Mouse (Mus musculus): Measurements from ENCODE around the gene Efhd2. TPM values are rescaled to one million over a fixed set of nuclear protein-coding genes. Genes with fewer than 3 reads are reported as not detected.

The Efhd2 gene
- total and polyA plus RNA-seq, 2 experiments from 2014 or later, result 38.8 to 49.0 TPM

GRCm38 (mm10) chr4:141827401-141827800 lies 47.3 kb downstream of the Efhd2 start:
- no peak overlapping the region for H3K9ac ChIP-seq (replicated peaks; ENCODE audit: low read length, poor library complexity, severe bottlenecking)
- H3K9me3 ChIP-seq (ENCODE audit: low read length), result no peaks in the 10 kb centered on the region
- no peaks in the 10 kb centered on the region for H3K27me3 ChIP-seq (ENCODE audit: insufficient read depth, low read length)
- no peak for TF ChIP-seq CTCF (IDR thresholded peaks at IDR 0.05)
- DNase-seq (ENCODE audit: low spot score) (no peak), ATAC-seq (ENCODE audit: low FRiP score) (no peak)
- WGBS, result 95% methylated on average over 2 of the region's 2 CpGs
- H3K4me1 ChIP-seq (ENCODE audit: insufficient read depth, low read length), result no peaks in the 10 kb centered on the region
- no peaks in the 10 kb centered on the region for H3K36me3 ChIP-seq (ENCODE audit: insufficient read depth, low read length)
- H3K4me2 ChIP-seq (ENCODE audit: low read depth, low read length, poor library complexity, severe bottlenecking), result no peak overlapping the region
- H3K4me3 ChIP-seq (ENCODE audit: low read depth, low read length), result no peak overlapping the region
- H3K27ac ChIP-seq (ENCODE audit: low read depth, low read length), result no peak overlapping the region

GRCm38 (mm10) chr4:141826060-141826459 lies 48.7 kb downstream of the Efhd2 start, which contains the start of gene Cela2a:
Gene Cela2a (minus strand): TSS chr4:141826160.
- H3K4me1 ChIP-seq (ENCODE audit: insufficient read depth, low read length), result no peaks in the 10 kb centered on the region
- no peak for TF ChIP-seq CTCF (IDR thresholded peaks at IDR 0.05)
- no peak for DNase-seq (ENCODE audit: low spot score)
- no peak within 1 kb of the TSS for H3K4me2 ChIP-seq (ENCODE audit: low read depth, low read length, poor library complexity, severe bottlenecking)
- ATAC-seq (ENCODE audit: low FRiP score), result no peak
- no peak within 1 kb of the TSS for H3K4me3 ChIP-seq (ENCODE audit: low read depth, low read length)
- no peaks in the 10 kb centered on the region for H3K27me3 ChIP-seq (ENCODE audit: insufficient read depth, low read length)
- H3K36me3 ChIP-seq (ENCODE audit: insufficient read depth, low read length), result no peaks in the 10 kb centered on the region
- H3K27ac ChIP-seq (ENCODE audit: low read depth, low read length), result no peak within 1 kb of the TSS
- H3K9ac ChIP-seq (replicated peaks; ENCODE audit: low read length, poor library complexity, severe bottlenecking), result no peak within 1 kb of the TSS
- 51% methylated on average over 5 of the region's 5 CpGs for WGBS
- no peaks in the 10 kb centered on the region for H3K9me3 ChIP-seq (ENCODE audit: low read length)

GRCm38 (mm10) chr4:141822979-141823378 lies 51.7 kb downstream of the Efhd2 start:
- ATAC-seq (ENCODE audit: low FRiP score), result no peak
- no peak overlapping the region for H3K4me2 ChIP-seq (ENCODE audit: low read depth, low read length, poor library complexity, severe bottlenecking)
- no peaks in the 10 kb centered on the region for H3K9me3 ChIP-seq (ENCODE audit: low read length)
- H3K27me3 ChIP-seq (ENCODE audit: insufficient read depth, low read length), result no peaks in the 10 kb centered on the region
- no peak overlapping the region for H3K9ac ChIP-seq (replicated peaks; ENCODE audit: low read length, poor library complexity, severe bottlenecking)
- WGBS, result 71% methylated on average over 3 of the region's 3 CpGs
- H3K27ac ChIP-seq (ENCODE audit: low read depth, low read length), result no peak overlapping the region
- no peak for TF ChIP-seq CTCF (IDR thresholded peaks at IDR 0.05)
- no peak overlapping the region for H3K4me3 ChIP-seq (ENCODE audit: low read depth, low read length)
- H3K36me3 ChIP-seq (ENCODE audit: insufficient read depth, low read length), result no peaks in the 10 kb centered on the region
- DNase-seq (ENCODE audit: low spot score), result no peak
- H3K4me1 ChIP-seq (ENCODE audit: insufficient read depth, low read length), result no peaks in the 10 kb centered on the region

GRCm38 (mm10) chr4:141822089-141822488 lies 52.6 kb downstream of the Efhd2 start:
- H3K9ac ChIP-seq (replicated peaks; ENCODE audit: low read length, poor library complexity, severe bottlenecking), result no peak overlapping the region
- H3K36me3 ChIP-seq (ENCODE audit: insufficient read depth, low read length), result no peaks in the 10 kb centered on the region
- WGBS, result 82% methylated on average over 10 of the region's 10 CpGs
- no peaks in the 10 kb centered on the region for H3K9me3 ChIP-seq (ENCODE audit: low read length)
- no peaks in the 10 kb centered on the region for H3K4me1 ChIP-seq (ENCODE audit: insufficient read depth, low read length)
- no peaks in the 10 kb centered on the region for H3K27me3 ChIP-seq (ENCODE audit: insufficient read depth, low read length)
- no peak for ATAC-seq (ENCODE audit: low FRiP score)
- peak; percentile 30 for TF ChIP-seq CTCF (IDR thresholded peaks at IDR 0.05)
- no peak for DNase-seq (ENCODE audit: low spot score)
- H3K4me2 ChIP-seq (ENCODE audit: low read depth, low read length, poor library complexity, severe bottlenecking), result no peak overlapping the region
- H3K4me3 ChIP-seq (ENCODE audit: low read depth, low read length), result no peak overlapping the region
- H3K27ac ChIP-seq (ENCODE audit: low read depth, low read length), result no peak overlapping the region

DNA sequence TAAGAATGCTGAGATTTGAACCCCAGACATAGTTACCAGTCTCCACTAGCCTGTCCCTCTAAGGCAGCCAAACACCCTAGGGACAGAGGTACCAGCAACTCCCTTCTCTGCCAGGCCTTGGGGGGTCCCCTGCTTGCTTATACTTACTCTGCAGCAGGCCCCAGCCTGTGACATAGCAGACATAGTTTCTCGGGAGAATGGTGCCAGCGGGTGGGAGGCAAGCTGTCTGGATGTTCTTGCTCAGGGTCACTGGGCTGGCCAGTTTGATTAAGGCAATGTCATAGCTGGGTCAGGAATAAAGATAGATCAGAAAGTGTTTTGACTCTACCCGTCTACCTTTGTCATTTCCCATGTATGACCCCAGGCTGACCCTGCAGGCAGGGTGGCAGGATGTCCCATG lies 53.5 kb downstream of the Efhd2 start:
- WGBS, result 76% methylated on average over 3 of the region's 3 CpGs
- Histone ChIP-seq H3K9me3 (ENCODE audit: low read length) (no peaks in the 10 kb centered on the region), H3K4me1 (ENCODE audit: insufficient read depth, low read length) (no peaks in the 10 kb centered on the region), H3K4me3 (ENCODE audit: low read depth, low read length) (no peak overlapping the region), H3K27ac (ENCODE audit: low read depth, low read length) (no peak overlapping the region), H3K36me3 (ENCODE audit: insufficient read depth, low read length) (no peaks in the 10 kb centered on the region), H3K9ac (replicated peaks; ENCODE audit: low read length, poor library complexity, severe bottlenecking) (no peak overlapping the region), H3K27me3 (ENCODE audit: insufficient read depth, low read length) (no peaks in the 10 kb centered on the region), H3K4me2 (ENCODE audit: low read depth, low read length, poor library complexity, severe bottlenecking) (no peak overlapping the region)
- DNase-seq (ENCODE audit: low spot score) (no peak), ATAC-seq (ENCODE audit: low FRiP score) (no peak)
- no peak for TF ChIP-seq CTCF (IDR thresholded peaks at IDR 0.05)

- Histone ChIP-seq H3K9ac (replicated peaks; ENCODE audit: low read length, poor library complexity, severe bottlenecking) (no peak overlapping the region), H3K27ac (ENCODE audit: low read depth, low read length) (no peak overlapping the region), H3K9me3 (ENCODE audit: low read length) (no peaks in the 10 kb centered on the region), H3K4me3 (ENCODE audit: low read depth, low read length) (no peak overlapping the region), H3K27me3 (ENCODE audit: insufficient read depth, low read length) (no peaks in the 10 kb centered on the region), H3K4me2 (ENCODE audit: low read depth, low read length, poor library complexity, severe bottlenecking) (no peak overlapping the region), H3K36me3 (ENCODE audit: insufficient read depth, low read length) (0 out of 2 replicates have a peak, but pooled peaks cover under 1% of the 10 kb centered on the region), H3K4me1 (ENCODE audit: insufficient read depth, low read length) (no peaks in the 10 kb centered on the region)
- TF ChIP-seq CTCF (IDR thresholded peaks at IDR 0.05), result no peak
- no peak for ATAC-seq (ENCODE audit: low FRiP score)
- WGBS, result 94% methylated on average over 7 of the region's 7 CpGs
- DNase-seq (ENCODE audit: low spot score), result no peak
Measured at GRCm38 (mm10) chr4:141819316-141819715, 55.4 kb downstream of the Efhd2 start.

All from midbrain, postnatal 0 days (tissue).